8 mouse cellular contexts compared by ENCODE assay signal in the genomic region with DNA sequence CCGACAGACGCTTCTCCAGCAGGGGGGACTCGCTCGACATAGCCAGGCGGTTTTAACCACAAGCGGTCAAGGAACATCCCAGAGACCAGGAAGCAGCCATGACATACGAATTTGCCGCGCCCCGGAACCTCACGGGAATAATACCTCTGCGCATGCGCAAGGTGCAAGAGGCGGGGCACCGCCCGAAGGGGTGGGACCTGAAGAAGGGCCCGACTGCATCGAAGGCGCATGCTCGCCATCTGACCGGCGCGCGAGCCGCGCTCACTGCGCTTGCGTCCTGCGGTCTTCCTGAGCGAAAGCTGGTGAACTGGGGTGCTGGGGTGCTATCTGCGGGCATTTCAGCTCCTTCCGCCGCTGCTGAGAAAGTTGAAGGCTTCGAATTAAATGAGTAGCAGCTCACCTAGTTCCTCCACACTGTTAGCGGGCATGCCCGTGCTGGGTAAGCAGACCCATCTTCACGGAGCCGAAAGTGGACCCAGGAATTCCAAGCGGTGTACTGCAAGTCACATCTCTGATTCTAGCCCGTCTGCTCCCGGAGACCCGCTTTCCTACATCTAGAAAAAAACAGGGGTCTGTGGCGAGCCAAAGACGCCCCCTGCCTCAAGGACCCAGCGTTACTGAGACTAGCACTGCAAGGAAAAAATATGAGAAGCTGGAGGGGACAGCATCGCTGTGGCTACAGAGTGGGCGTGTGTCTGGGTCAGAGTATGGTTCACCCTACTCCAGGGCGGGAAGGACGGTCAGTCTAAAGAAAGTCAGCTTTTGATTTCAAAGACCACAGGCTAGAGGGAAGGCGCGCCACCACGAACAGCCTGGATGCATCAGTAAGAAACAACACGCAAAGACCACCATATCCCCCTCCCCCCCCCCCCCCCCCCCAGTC. TPM values are rescaled to one million over a fixed set of nuclear protein-coding genes. Genes with fewer than 3 reads are reported as not detected.
A peak's percentile ranks its signal among the peaks of the same experiment; 100 is the strongest.
DNase-seq lines count a peak whose midpoint lies in the region; ATAC-seq and TF ChIP-seq lines count a peak whose summit lies in the region.

A gene (minus strand): TSS at position 172 of the 883 bp plus-strand sequence.

- H3K79me2 ChIP-seq in C2C12 (ENCODE audit: control insufficient read depth, insufficient read depth) (peaks cover 27% of the 10 kb centered on the region), myocyte (ENCODE audit: control insufficient read depth, insufficient read depth) (peaks cover 7% of the 10 kb centered on the region)
- H3K79me2 ChIP-seq in liver, adult 2 months (ENCODE audit: control insufficient read depth, insufficient read depth, low read length), result no peaks in the 10 kb centered on the region

- H3K79me3 ChIP-seq in C2C12 (ENCODE audit: low read depth), result peaks cover 10% of the 10 kb centered on the region

- peak; percentile 95 for ATAC-seq in heart, embryonic 11.5 days (replicated peaks; ENCODE audit: insufficient number of reproducible peaks, low FRiP score, low TSS enrichment)
- ATAC-seq in kidney, embryonic 16.5 days (ENCODE audit: low FRiP score, low TSS enrichment), result peak; percentile 97

- H3K27me3 ChIP-seq in C2C12 (ENCODE audit: control insufficient read depth, insufficient read depth, insufficient read length), result no peaks in the 10 kb centered on the region
- H3K27me3 ChIP-seq in erythroblast, embryonic 14.5 days (ENCODE audit: control insufficient read depth), result no peaks in the 10 kb centered on the region; the same call in none of the 2 replicates
- H3K27me3 ChIP-seq in heart, embryonic 11.5 days (ENCODE audit: control insufficient read depth, insufficient read depth, low read length), result no peaks in the 10 kb centered on the region
- H3K27me3 ChIP-seq in kidney, embryonic 16.5 days (ENCODE audit: insufficient read depth, low read length), result no peaks in the 10 kb centered on the region
- H3K27me3 ChIP-seq in liver, adult 2 months (ENCODE audit: control insufficient read depth, insufficient read depth, low read length), result no peaks in the 10 kb centered on the region
- no peaks in the 10 kb centered on the region for H3K27me3 ChIP-seq in myocyte (ENCODE audit: control insufficient read depth, insufficient read depth, insufficient read length)
- no peaks in the 10 kb centered on the region for H3K27me3 ChIP-seq in splenic B cell, adult 2 months (ENCODE audit: control insufficient read depth, insufficient read depth, low read length, poor library complexity, severe bottlenecking)

- peak within 1 kb of the TSS; percentile 87 for H3K9ac ChIP-seq in heart, embryonic 11.5 days (ENCODE audit: low read depth, low read length)
- H3K9ac ChIP-seq in kidney, embryonic 16.5 days (replicated peaks; ENCODE audit: low read length), result peak within 1 kb of the TSS; percentile 83
- H3K9ac ChIP-seq in liver, adult 2 months (ENCODE audit: low read depth, low read length), result peak within 1 kb of the TSS; percentile 67

- peak; percentile 85; the same call in 1 of the 2 replicates for TF ChIP-seq POLR2A in brain, embryonic 14.5 days (IDR thresholded peaks at IDR 0.05; ENCODE audit: borderline replicate concordance, extremely low read depth, insufficient read depth, insufficient read length, poor library complexity, severe bottlenecking)
- TF ChIP-seq POLR2A in liver, adult 2 months (IDR thresholded peaks at IDR 0.05; ENCODE audit: extremely low read depth, insufficient read depth, low read length), result peak; percentile 87
- peak; percentile 93 for TF ChIP-seq POLR2A in myocyte (IDR thresholded peaks at IDR 0.05; ENCODE audit: insufficient read length, low read depth)

- peak within 1 kb of the TSS; percentile 94 for H3K4me2 ChIP-seq in heart, embryonic 11.5 days
- peak within 1 kb of the TSS; percentile 92 for H3K4me2 ChIP-seq in kidney, embryonic 16.5 days (replicated peaks; ENCODE audit: low read depth, low read length)
- peak within 1 kb of the TSS; percentile 88 for H3K4me2 ChIP-seq in myocyte (ENCODE audit: low read depth)

- TF ChIP-seq CTCF in C2C12 (IDR thresholded peaks at IDR 0.05; ENCODE audit: control insufficient read depth, insufficient read depth, insufficient read length), result no peak
- no peak for TF ChIP-seq CTCF in brain, embryonic 14.5 days (IDR thresholded peaks at IDR 0.05; ENCODE audit: borderline replicate concordance, extremely low read depth, insufficient read depth, insufficient read length)
- TF ChIP-seq CTCF in liver, adult 2 months (IDR thresholded peaks at IDR 0.05; ENCODE audit: low read depth, low read length), result 0 out of 2 replicates have a peak, but pooled peaks have one; percentile 19

- H3ac ChIP-seq in C2C12 (ENCODE audit: control insufficient read depth, insufficient read length, low read depth) (peak within 1 kb of the TSS; percentile 74), myocyte (ENCODE audit: control insufficient read depth, insufficient read length) (peak within 1 kb of the TSS; percentile 74)

- H3K4me3 ChIP-seq in C2C12 (ENCODE audit: insufficient read depth, poor library complexity, severe bottlenecking), result peak within 1 kb of the TSS; percentile 69
- peak within 1 kb of the TSS; percentile 93 for H3K4me3 ChIP-seq in erythroblast, embryonic 14.5 days (replicated peaks)
- peak within 1 kb of the TSS; percentile 96 for H3K4me3 ChIP-seq in heart, embryonic 11.5 days (ENCODE audit: low read depth, low read length)
- H3K4me3 ChIP-seq in kidney, embryonic 16.5 days (ENCODE audit: low read length), result peak within 1 kb of the TSS; percentile 98
- peak within 1 kb of the TSS; percentile 69 for H3K4me3 ChIP-seq in liver, adult 2 months (ENCODE audit: insufficient read depth, low read depth, low read length)
- peak within 1 kb of the TSS; percentile 79 for H3K4me3 ChIP-seq in myocyte

- DNase-seq in brain, embryonic 14.5 days (ENCODE audit: low read depth), result peak; percentile 99
- peak; percentile 89 for DNase-seq in liver, adult 2 months (ENCODE audit: extremely low read depth, low read depth, low spot score)
- DNase-seq in splenic B cell, adult 2 months (ENCODE audit: low read depth, low spot score), result peak; percentile 97

- peaks cover 8% of the 10 kb centered on the region for H3K9me3 ChIP-seq in erythroblast, embryonic 14.5 days (ENCODE audit: control insufficient read depth, low read length)
- peaks cover 4% of the 10 kb centered on the region; the same call in 1 of the 2 replicates for H3K9me3 ChIP-seq in heart, embryonic 11.5 days (replicated peaks; ENCODE audit: control insufficient read depth, low read length)
- peaks cover 6% of the 10 kb centered on the region for H3K9me3 ChIP-seq in kidney, embryonic 16.5 days (ENCODE audit: low read length)

- H3K36me3 ChIP-seq in C2C12 (ENCODE audit: control insufficient read depth, insufficient read depth) (no peaks in the 10 kb centered on the region), myocyte (ENCODE audit: control insufficient read depth, insufficient read depth) (no peaks in the 10 kb centered on the region)
- peaks cover 32% of the 10 kb centered on the region for H3K36me3 ChIP-seq in erythroblast, embryonic 14.5 days (ENCODE audit: control insufficient read depth)
- no peaks in the 10 kb centered on the region for H3K36me3 ChIP-seq in heart, embryonic 11.5 days (ENCODE audit: control insufficient read depth, insufficient read depth, low read length)
- H3K36me3 ChIP-seq in kidney, embryonic 16.5 days (ENCODE audit: insufficient read depth, low read length), result peaks cover 11% of the 10 kb centered on the region; the same call in 1 of the 2 replicates
- no peaks in the 10 kb centered on the region for H3K36me3 ChIP-seq in liver, adult 2 months (ENCODE audit: control insufficient read depth, insufficient read depth, low read length)
- no peaks in the 10 kb centered on the region for H3K36me3 ChIP-seq in splenic B cell, adult 2 months (ENCODE audit: control insufficient read depth, insufficient read depth, low read length, poor library complexity, severe bottlenecking)

- peak within 1 kb of the TSS; percentile 50; the same call in 1 of the 2 replicates for H3K27ac ChIP-seq in heart, embryonic 11.5 days (ENCODE audit: low read depth, low read length)
- peak within 1 kb of the TSS; percentile 68 for H3K27ac ChIP-seq in kidney, embryonic 16.5 days (ENCODE audit: low read length)
- H3K27ac ChIP-seq in liver, adult 2 months (replicated peaks; ENCODE audit: insufficient read depth, low read depth, low read length), result peak within 1 kb of the TSS; percentile 57

- H3K4me1 ChIP-seq in erythroblast, embryonic 14.5 days (ENCODE audit: control insufficient read depth), result peaks cover 48% of the 10 kb centered on the region
- peaks cover 6% of the 10 kb centered on the region for H3K4me1 ChIP-seq in heart, embryonic 11.5 days (ENCODE audit: control insufficient read depth, insufficient read depth, low read length)
- peaks cover 8% of the 10 kb centered on the region for H3K4me1 ChIP-seq in kidney, embryonic 16.5 days (ENCODE audit: insufficient read depth, low read length)
- no peaks in the 10 kb centered on the region; the same call in 1 of the 2 replicates for H3K4me1 ChIP-seq in liver, adult 2 months (ENCODE audit: control insufficient read depth, insufficient read depth, low read length)

- 2% methylated on average over 53 of the region's 53 CpGs for WGBS in heart, embryonic 11.5 days (ENCODE audit: insufficient replicate concordance)
- WGBS in kidney, embryonic 16.5 days, result under 1% methylated on average over 53 of the region's 53 CpGs
- 3% methylated on average over 53 of the region's 53 CpGs for WGBS in liver, adult 2 months

TF ChIP-seq in C2C12, 6 proteins besides CTCF, POLR2A, EP300 and RAD21 (continues in another document):
- TF ChIP-seq MYOD1 (IDR thresholded peaks at IDR 0.05; ENCODE audit: control insufficient read depth, insufficient read length, low read depth) (no peak), USF1 (IDR thresholded peaks at IDR 0.05; ENCODE audit: low read depth) (no peak), MAX (IDR thresholded peaks at IDR 0.05) (no peak), MYOG (IDR thresholded peaks at IDR 0.05; ENCODE audit: control insufficient read depth, extremely low read depth, insufficient read length) (no peak), CEBPB (IDR thresholded peaks at IDR 0.05; ENCODE audit: low read depth) (no peak)

TF ChIP-seq in myocyte, 11 proteins besides CTCF, POLR2A, EP300 and RAD21 (continues in another document):
- TF ChIP-seq USF1 (IDR thresholded peaks at IDR 0.05; ENCODE audit: low read depth) (no peak), POLR2AphosphoS2 (IDR thresholded peaks at IDR 0.05; ENCODE audit: insufficient read length, low read depth) (peak; percentile 94), MYOG (IDR thresholded peaks at IDR 0.05; ENCODE audit: control insufficient read depth in 1 of 3, insufficient read depth in 1 of 3, insufficient read length in 2 of 3, low read depth in 2 of 3) (no peak), SRF (IDR thresholded peaks at IDR 0.05; ENCODE audit: control insufficient read depth, insufficient read length, low read depth) (peak; percentile 48)

RNA-seq across cellular contexts. Expression of the gene that starts here (rescaled TPM):
- 22.2 TPM for polyA plus RNA-seq in C2C12 (2012; fragmentation: generic; extraction: Trizol)
- 25.8 and 42.3 TPM in 2 replicates for polyA plus RNA-seq in brain, embryonic 14.5 days (2012; rRNA removed)
- polyA plus RNA-seq in erythroblast, embryonic 14.5 days (2012), result 1.5 and 1.6 TPM in 2 replicates
- polyA plus RNA-seq in heart, embryonic 11.5 days (2014; fragmentation: Nextera tagmentation; extraction: Ambion mirVana), result 45.6 and 46.2 TPM in 2 replicates
- polyA plus RNA-seq in kidney, embryonic 16.5 days (2015; fragmentation: Nextera tagmentation; extraction: Ambion mirVana), result 63.0 and 64.9 TPM in 2 replicates
- total RNA-seq in liver, adult 2 months (2014; rRNA removed), result 4.2 and 4.3 TPM in 2 replicates
- polyA plus RNA-seq in liver, adult 2 months (2012; rRNA removed), result 3.1 and 4.2 TPM in 2 replicates
- polyA plus RNA-seq in myocyte (2012; fragmentation: generic; extraction: Trizol), result 4.6 TPM

Comparison
In these comparisons a context has a peak if more than half of its experiments do, and no peak if none do; other contexts are left out.
1. Peak in every context shown above with its lines: DNase-seq, ATAC-seq, H3K4me3 ChIP-seq and H3K27ac ChIP-seq.